Mouse (Mus musculus) olfactory bulb, adult 2 months (tissue): ENCODE results near the gene Itpk1. TPM values are rescaled to one million over a fixed set of nuclear protein-coding genes. Genes with fewer than 3 reads are reported as not detected.

Experiments used
- H3K27ac ChIP-seq: fragments of 200-500 bp; 2 replicates; pipeline ENCODE4 v1.5.1; 2012; ENCODE audit warnings: low read depth, low read length; ENCODE audit not compliant: insufficient read depth
- H3K4me1 ChIP-seq: fragments of 200-500 bp; 2 replicates; pipeline ENCODE4 v1.6.1; 2012; ENCODE audit warnings: low read length; ENCODE audit not compliant: control insufficient read depth, insufficient read depth
- H3K4me3 ChIP-seq: fragments of 200-500 bp; 2 replicates; pipeline ENCODE4 v1.5.1; 2012; ENCODE audit warnings: mild to moderate bottlenecking, low read depth, low read length, moderate library complexity; ENCODE audit not compliant: insufficient read depth
- CTCF ChIP-seq: fragments of 200-500 bp; IDR thresholded peaks from 2 replicates; pipeline ENCODE4 v1.5.1; 2012; ENCODE audit warnings: low read depth, mild to moderate bottlenecking, low read length, moderate library complexity; ENCODE audit not compliant: insufficient read depth
- POLR2A ChIP-seq: fragments of 200-500 bp; IDR thresholded peaks from 2 replicates; pipeline ENCODE4 v1.6.1; 2012; ENCODE audit warnings: mild to moderate bottlenecking, low read depth, low read length, moderate library complexity; ENCODE audit not compliant: insufficient read depth
- WGBS: fragments of 180-500 bp; shearing (Covaris S2); methylation state at CpG from one replicate; pipeline ENCODE4 v1.1.7; 2018; 5-methylcytosine and 5-hydroxymethylcytosine counted together
- polyA plus RNA-seq: library from polyadenylated mRNA; stranded (reverse); fragments of >200 nt; gene quantifications from 2 replicates; pipeline ENCODE4 v1.2.4, GENCODE M21; 2012; ENCODE audit warnings: low replicate concordance; ENCODE audit not compliant: missing spikeins, insufficient read depth, insufficient read length

Gene Itpk1
- polyA plus RNA-seq, 1 experiment = not detected

DNA sequence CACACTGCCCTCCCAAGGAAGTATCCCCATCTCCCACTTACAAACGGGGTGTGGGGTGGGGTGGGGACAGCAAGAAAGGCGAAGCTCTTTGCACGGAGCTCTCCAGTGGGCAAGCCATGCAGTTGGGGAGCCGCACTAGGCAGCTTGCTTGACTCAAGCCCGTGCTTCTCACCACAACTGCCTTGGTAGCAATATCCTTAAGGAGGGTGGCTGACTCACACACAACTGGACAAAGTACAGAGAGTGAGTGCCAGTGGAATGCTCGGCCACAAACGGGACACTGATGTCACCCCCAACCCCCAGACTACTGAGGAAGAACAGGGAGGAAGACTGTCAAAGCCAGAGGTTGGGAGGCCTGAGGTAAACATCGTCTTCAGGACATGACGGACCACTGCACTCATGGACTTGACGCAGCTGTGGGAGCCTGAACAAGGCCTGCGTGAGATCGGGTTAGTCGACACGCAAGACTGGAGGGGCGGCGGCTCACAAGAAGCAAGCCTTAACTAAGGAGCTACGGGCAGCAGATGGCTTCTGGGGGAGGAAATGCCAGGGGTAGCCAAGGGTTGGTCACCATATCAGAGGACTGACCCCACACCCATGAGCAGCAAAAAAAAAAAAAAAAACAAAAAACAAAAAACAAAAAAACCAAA lies 113.9 kb downstream of the Itpk1 start:
- TF ChIP-seq CTCF = no peak
- no peak for TF ChIP-seq POLR2A
- H3K27ac ChIP-seq = no peak overlapping the region
- no peak overlapping the region for H3K4me3 ChIP-seq
- H3K4me1 ChIP-seq = peaks cover 43% of the 10 kb centered on the region
- 92% methylated on average over 17 of the region's 17 CpGs for WGBS

GRCm38 (mm10) chr12:102587106-102587505 lies 117.6 kb downstream of the Itpk1 start:
- WGBS = 87% methylated on average over 8 of the region's 8 CpGs
- TF ChIP-seq POLR2A = no peak
- no peak for TF ChIP-seq CTCF
- Histone ChIP-seq H3K4me1 (peaks cover 24% of the 10 kb centered on the region), H3K4me3 (no peak overlapping the region), H3K27ac (no peak overlapping the region)

GRCm38 (mm10) chr12:102586286-102586881 lies 118.3 kb downstream of the Itpk1 start:
- Histone ChIP-seq H3K4me3 (no peak overlapping the region), H3K27ac (no peak overlapping the region), H3K4me1 (peaks cover 24% of the 10 kb centered on the region)
- TF ChIP-seq POLR2A = no peak
- TF ChIP-seq CTCF = no peak
- WGBS = 43% methylated on average over 9 of the region's 9 CpGs

DNA sequence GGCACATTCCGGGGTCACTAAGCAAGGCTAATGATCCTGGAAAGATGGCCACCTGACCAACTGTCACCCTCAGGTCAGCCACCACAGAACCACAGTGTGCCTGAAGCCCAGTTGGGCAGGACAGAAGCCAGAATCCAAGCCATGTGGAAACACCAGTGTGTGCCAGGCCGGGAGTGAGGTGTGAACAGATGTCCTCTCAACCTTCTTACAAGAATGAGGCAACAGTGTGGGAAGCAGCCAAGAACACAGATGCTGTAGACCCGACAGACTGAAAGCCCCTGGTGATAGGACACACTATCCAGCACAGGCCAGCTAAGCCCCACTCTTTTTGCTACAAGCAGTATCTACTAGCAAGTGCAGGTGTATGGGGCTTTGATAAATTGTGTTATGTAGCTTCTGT lies 119.3 kb downstream of the Itpk1 start:
- Histone ChIP-seq H3K4me3 (no peak overlapping the region), H3K27ac (no peak overlapping the region), H3K4me1 (peaks cover 24% of the 10 kb centered on the region)
- TF ChIP-seq POLR2A = no peak
- WGBS = 75% methylated on average over 3 of the region's 3 CpGs

DNA sequence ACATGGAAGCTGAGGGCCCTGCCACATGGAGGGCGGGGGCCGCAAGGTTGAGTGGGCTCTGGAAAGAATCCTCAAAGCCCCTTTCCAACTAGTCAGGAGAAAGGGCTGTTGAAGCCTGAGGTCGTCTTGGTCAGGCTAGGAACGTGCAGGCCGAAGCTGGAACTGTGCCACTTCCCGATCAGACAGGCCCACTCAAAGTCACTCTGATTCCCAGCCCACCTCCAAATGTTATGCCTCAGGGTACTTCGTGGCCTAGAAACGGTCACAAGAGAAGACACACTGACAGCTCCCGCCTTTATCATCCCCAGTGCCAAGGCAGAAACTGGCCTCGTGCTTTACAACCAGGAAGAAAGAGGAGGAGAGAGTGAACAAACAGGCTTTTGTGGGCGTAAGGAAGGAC lies 122.3 kb downstream of the Itpk1 start:
- H3K27ac ChIP-seq = no peak overlapping the region
- 68% methylated on average over 11 of the region's 11 CpGs for WGBS
- no peak overlapping the region for H3K4me3 ChIP-seq
- no peak for TF ChIP-seq POLR2A
- TF ChIP-seq CTCF = no peak
- H3K4me1 ChIP-seq = peaks cover 25% of the 10 kb centered on the region

DNA sequence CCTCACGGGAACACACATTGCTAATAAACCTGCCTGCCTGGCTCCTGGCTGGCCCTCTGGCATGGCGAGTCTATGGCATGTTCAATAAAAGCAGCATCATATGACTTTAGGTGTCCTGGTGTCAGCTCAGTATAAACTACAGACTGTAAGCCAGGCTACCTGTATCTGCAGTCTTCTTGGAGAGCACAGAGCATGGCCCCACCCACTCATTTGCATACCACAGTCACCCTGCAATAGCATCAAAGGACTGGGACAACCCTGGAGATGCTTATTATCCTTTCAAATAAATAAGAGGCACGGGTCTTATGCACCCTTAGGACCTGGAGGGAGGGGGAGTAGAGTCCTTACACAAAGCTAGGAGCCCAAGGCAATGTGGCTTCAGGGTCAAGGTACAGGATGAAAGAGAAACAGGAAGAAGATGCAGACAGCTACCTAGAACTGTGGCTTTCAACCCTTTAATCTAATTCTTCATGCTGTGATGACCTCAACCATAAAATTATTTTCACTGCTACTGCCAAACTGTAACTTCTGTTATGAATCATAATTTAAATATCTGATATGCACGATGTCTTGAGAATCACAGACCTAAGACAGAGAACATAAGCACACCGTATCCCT lies 123.0 kb downstream of the Itpk1 start:
- H3K4me3 ChIP-seq = no peak overlapping the region
- WGBS = 79% methylated on average over 5 of the region's 5 CpGs
- H3K4me1 ChIP-seq = peaks cover 22% of the 10 kb centered on the region
- no peak overlapping the region for H3K27ac ChIP-seq
- TF ChIP-seq POLR2A (no peak), CTCF (no peak)

GRCm38 (mm10) chr12:102579041-102579440 lies 125.7 kb downstream of the Itpk1 start:
- 46% methylated on average over 6 of the region's 6 CpGs for WGBS
- TF ChIP-seq POLR2A (no peak), CTCF (peak; percentile 66)
- no peak overlapping the region for H3K4me3 ChIP-seq
- H3K27ac ChIP-seq = no peak overlapping the region
- H3K4me1 ChIP-seq = peaks cover 13% of the 10 kb centered on the region

DNA sequence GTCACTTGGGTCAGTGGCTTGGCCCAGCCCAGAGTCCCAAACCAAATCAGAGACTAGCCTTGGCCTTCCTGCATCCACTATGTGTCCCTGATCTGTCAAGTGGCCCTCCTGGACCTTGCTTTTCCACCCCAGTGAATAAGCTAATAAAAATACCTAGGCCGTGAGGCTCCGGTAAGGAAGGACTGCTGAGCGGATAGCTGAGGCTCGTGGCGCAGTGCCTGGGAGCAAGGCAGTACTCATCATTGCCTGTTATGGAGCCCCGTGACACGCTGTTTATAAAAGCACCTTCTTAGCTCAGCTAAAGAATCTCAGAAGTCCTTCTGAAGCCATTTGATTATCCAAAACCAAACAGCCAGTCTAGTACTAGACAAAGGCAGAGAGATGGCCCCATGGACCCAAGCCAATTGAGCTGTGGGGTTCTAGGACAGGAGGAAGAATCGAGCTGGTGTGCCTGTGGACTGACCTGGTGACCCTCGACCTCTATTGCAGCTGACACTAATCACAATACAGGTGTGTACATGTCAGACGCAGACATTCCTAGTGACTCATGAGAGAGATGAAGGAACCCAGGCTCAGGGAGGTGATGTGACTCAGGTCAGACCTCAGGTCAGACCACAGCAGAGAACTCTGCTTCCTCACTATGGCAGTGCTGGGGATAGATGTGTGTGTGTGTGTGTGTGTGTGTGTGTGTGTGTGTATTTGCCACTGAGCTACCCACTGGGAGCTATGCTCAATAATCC lies 127.9 kb downstream of the Itpk1 start:
- H3K27ac ChIP-seq = no peak overlapping the region
- no peak overlapping the region for H3K4me3 ChIP-seq
- peaks cover 7% of the 10 kb centered on the region; the same call in 1 of the 2 replicates for H3K4me1 ChIP-seq
- no peak for TF ChIP-seq POLR2A
- TF ChIP-seq CTCF = no peak
- WGBS = 90% methylated on average over 10 of the region's 10 CpGs

GRCm38 (mm10) chr12:102575541-102576329 lies 129.0 kb downstream of the Itpk1 start:
- 87% methylated on average over 5 of the region's 5 CpGs for WGBS
- TF ChIP-seq CTCF (no peak), POLR2A (no peak)
- Histone ChIP-seq H3K27ac (no peak overlapping the region), H3K4me1 (peaks cover 7% of the 10 kb centered on the region; the same call in 1 of the 2 replicates), H3K4me3 (no peak overlapping the region)
